Mouse (Mus musculus) liver, embryonic 13.5 days (tissue): ENCODE measurements around the gene Apbb1ip. TPM values are rescaled to one million over a fixed set of nuclear protein-coding genes. Genes with fewer than 3 reads are reported as not detected.

ENCODE experiments used
- ATAC-seq: fragments of 200-750 bp; cut with Nextera tagmentation; 2 replicates; pipeline ENCODE4 v1.8.0; 2017; ENCODE audit warnings: low read depth, mild to moderate bottlenecking, moderate number of reproducible peaks, moderate library complexity
- DNase-seq: peaks from one replicate; pipeline ENCODE4 v3.0.0; 2022
- H3K27ac ChIP-seq: fragments of 300-500 bp; sonication (generic); 2 replicates; pipeline ENCODE4 v1.5.1; 2015; ENCODE audit warnings: moderate library complexity, mild to moderate bottlenecking, inconsistent platforms
- H3K27me3 ChIP-seq: fragments of 300-500 bp; sonication (generic); 2 replicates; pipeline ENCODE4 v1.6.1; 2015; ENCODE audit warnings: mild to moderate bottlenecking, inconsistent platforms
- H3K36me3 ChIP-seq: fragments of 300-500 bp; sonication (generic); 2 replicates; pipeline ENCODE4 v1.6.1; 2015; ENCODE audit warnings: mild to moderate bottlenecking, inconsistent platforms
- H3K4me1 ChIP-seq: fragments of 300-500 bp; sonication (generic); replicated peaks from 2 replicates; pipeline ENCODE4 v1.6.1; 2015; ENCODE audit warnings: inconsistent platforms
- H3K4me2 ChIP-seq: fragments of 300-500 bp; sonication (generic); 2 replicates; pipeline ENCODE4 v1.6.1; 2015; ENCODE audit warnings: inconsistent platforms, mild to moderate bottlenecking, moderate library complexity
- H3K4me3 ChIP-seq: fragments of 300-500 bp; sonication (generic); replicated peaks from 2 replicates; pipeline ENCODE4 v1.5.1; 2015; ENCODE audit warnings: mild to moderate bottlenecking, inconsistent platforms
- H3K9ac ChIP-seq: fragments of 300-500 bp; sonication (generic); 2 replicates; pipeline ENCODE4 v1.6.1; 2015; ENCODE audit warnings: mild to moderate bottlenecking, inconsistent platforms
- H3K9me3 ChIP-seq: fragments of 300-500 bp; sonication (generic); replicated peaks from 2 replicates; pipeline ENCODE4 v1.6.1; 2016; ENCODE audit warnings: inconsistent platforms
- WGBS: fragments of 180-500 bp; shearing (Covaris S2); methylation state at CpG from one replicate; pipeline ENCODE4 v1.1.7; 2015; ENCODE audit not compliant: insufficient replicate concordance; 5-methylcytosine and 5-hydroxymethylcytosine counted together
- polyA plus RNA-seq: library from polyadenylated mRNA; unstranded; fragments of >200 nt; fragmentation: Nextera tagmentation; extraction: Ambion mirVana; gene quantifications from 2 replicates; pipeline ENCODE4 v1.2.1, GENCODE M21; 2015

Apbb1ip gene
- polyA plus RNA-seq, 1 experiment from 2014 or later: 17.2 TPM

DNA sequence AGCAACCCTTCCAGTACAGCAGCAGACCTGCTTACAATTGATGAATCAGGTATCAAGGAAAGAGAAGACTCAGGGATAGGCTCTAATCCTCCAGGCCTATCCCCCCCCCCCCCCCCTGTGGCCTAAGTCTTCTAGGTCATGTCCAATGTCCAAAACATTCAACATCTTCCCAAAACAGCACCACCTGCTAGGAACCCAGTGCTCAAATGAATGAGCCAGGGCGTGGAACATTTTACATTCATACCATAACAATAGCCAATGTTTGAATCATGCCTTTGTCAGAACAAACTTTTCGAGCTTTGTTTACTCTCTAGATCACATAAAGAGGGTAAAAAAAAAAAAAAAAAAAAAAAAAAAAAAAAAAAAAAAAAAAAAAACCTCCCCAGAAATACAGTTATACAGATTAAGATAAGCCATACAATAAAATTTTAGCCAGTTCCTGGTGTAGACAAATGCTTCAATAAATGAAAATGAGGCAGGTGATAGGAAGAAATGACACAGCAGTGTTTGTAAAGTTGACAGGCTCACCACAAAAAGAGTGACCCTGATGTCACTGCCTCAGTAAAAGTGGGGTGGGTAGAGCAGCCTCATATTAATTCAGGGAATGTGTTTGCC lies 20.3 kb upstream of the Apbb1ip start:
- Histone ChIP-seq H3K27ac (no peak overlapping the region), H3K4me1 (peaks cover 19% of the 10 kb centered on the region), H3K4me3 (no peak overlapping the region), H3K9ac (no peak overlapping the region), H3K36me3 (no peaks in the 10 kb centered on the region), H3K9me3 (no peaks in the 10 kb centered on the region), H3K27me3 (no peaks in the 10 kb centered on the region), H3K4me2 (no peak overlapping the region)
- DNase-seq: no peak
- ATAC-seq: no peak
- WGBS: 59% methylated on average over 2 of the region's 2 CpGs

DNA sequence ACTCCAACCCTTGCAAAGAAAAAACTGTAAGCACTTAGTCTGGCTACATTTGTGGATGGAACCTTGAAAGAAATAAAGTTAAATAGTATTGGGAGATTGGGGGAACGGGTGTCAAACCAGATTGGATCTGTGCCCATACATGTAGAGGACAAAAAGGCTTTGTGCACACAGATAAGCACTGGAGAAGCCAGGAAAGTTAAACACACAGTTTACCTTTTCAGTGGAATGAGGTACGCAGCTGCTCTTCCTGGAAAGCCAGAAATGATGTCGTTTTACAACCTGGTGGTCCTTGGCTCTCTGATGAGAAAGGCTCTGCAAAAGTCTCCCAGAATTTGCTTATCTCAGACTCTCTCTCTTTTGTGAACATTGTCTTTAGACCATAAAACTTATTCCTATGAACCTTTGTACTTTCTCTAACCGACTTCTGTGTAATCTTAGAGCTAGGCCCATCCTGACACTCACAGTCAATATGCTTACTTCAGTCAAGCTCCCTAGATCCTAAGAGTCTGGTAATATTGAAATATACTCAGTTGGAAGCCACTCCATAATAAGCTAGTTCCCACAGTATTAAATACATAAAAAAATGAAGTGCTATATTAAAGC lies 19.6 kb upstream of the Apbb1ip start:
- Histone ChIP-seq H3K4me2 (no peak overlapping the region), H3K9me3 (no peaks in the 10 kb centered on the region), H3K27me3 (no peaks in the 10 kb centered on the region), H3K4me1 (peaks cover 19% of the 10 kb centered on the region), H3K27ac (no peak overlapping the region), H3K36me3 (no peaks in the 10 kb centered on the region), H3K4me3 (no peak overlapping the region), H3K9ac (no peak overlapping the region)
- ATAC-seq (no peak), DNase-seq (no peak)
- whole genome bisulfite sequencing: 44% methylated on average over 4 of the region's 4 CpGs

DNA sequence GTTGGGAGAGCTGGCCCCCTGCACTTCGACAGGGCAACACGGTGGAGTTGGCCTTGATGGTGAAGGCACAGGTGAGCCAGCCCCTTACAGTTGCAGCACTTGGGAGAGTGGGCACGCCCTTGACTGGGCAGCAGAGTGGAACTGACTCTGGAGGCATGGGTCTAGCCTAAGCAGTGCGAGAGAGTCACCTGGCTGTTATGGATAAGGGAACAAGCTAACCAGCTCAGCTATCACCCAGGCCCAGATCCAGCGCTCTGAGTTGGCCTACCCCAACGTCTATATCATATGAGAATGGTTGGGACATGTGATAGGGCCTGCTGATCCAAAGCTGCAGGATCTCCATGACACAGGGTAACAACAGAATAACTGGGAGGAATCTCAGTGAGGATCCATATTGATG lies 18.3 kb upstream of the Apbb1ip start:
- Histone ChIP-seq H3K9ac (no peak overlapping the region), H3K36me3 (no peaks in the 10 kb centered on the region), H3K4me2 (no peak overlapping the region), H3K9me3 (no peaks in the 10 kb centered on the region), H3K27ac (no peak overlapping the region), H3K27me3 (no peaks in the 10 kb centered on the region), H3K4me1 (peaks cover 19% of the 10 kb centered on the region), H3K4me3 (no peak overlapping the region)
- DNase-seq (peak; percentile 41), ATAC-seq (peak; percentile 97)
- 46% methylated on average over 6 of the region's 6 CpGs for WGBS

DNA sequence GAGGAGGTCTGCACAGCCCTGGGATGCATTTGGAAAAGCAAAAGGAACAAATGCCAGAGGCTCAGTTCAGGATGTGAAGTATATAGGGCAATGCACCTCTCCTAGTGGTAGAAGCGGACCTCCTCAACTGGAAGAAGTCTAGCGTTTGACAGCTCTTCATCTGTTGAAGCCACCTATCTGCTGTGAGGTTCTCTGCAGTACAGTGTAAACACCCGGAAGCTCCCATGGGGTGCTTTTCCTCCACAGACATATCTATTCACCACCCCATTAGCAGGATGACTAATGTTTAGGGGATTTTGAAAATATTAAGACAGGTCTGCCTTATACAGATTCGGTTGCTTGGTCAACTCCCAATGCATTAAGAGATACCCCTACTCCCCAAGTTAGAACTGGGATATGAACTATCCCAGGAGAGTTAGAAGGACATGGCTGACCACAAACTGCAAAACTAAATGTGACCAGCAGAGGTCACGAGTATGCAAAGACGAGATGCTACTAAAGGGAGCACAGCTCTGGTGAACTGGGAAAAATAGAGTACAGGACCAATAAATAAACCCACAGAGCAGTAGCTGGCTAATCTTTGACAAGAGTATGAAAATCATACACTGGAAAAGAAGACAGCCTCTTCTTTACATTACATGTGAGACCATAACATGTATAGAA lies 15.5 kb upstream of the Apbb1ip start:
- peaks cover 24% of the 10 kb centered on the region for H3K4me1 ChIP-seq
- 0 out of 2 replicates have a peak overlapping the region, but pooled peaks have one; percentile 4 for H3K9ac ChIP-seq
- no peak for ATAC-seq
- H3K36me3 ChIP-seq: no peaks in the 10 kb centered on the region
- DNase-seq: no peak
- no peak overlapping the region for H3K4me3 ChIP-seq
- H3K27ac ChIP-seq: no peak overlapping the region
- no peaks in the 10 kb centered on the region for H3K9me3 ChIP-seq
- 27% methylated on average over 6 of the region's 6 CpGs for WGBS
- H3K4me2 ChIP-seq: no peak overlapping the region
- H3K27me3 ChIP-seq: no peaks in the 10 kb centered on the region

GRCm38 (mm10) chr2:22760452-22760851 lies 13.4 kb upstream of the Apbb1ip start:
- Histone ChIP-seq H3K27me3 (no peaks in the 10 kb centered on the region), H3K27ac (no peak overlapping the region), H3K36me3 (no peaks in the 10 kb centered on the region), H3K4me3 (no peak overlapping the region), H3K9ac (no peak overlapping the region), H3K4me1 (peaks cover 12% of the 10 kb centered on the region), H3K4me2 (no peak overlapping the region), H3K9me3 (no peaks in the 10 kb centered on the region)
- ATAC-seq (no peak), DNase-seq (no peak)
- 35% methylated on average over 2 of the region's 2 CpGs for WGBS

DNA sequence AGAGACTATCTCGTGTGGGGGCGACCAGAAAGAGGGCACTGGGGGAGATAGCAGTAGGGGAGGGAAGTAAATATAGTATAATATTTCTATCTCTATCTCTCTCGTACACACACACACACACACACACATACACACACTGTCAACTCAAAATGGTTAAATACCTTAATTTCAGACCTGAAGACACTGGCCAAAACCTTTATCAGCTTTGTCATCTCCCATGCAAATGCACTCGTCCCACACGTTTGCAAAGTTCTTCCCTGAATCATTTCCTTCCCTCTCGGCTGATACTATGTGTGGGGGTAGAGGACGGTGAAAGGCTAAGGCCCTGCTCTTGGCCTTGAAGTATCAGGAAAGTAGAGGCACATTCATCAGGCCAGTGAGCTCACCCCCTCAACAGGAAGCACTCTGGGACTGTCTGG lies 12.8 kb upstream of the Apbb1ip start:
- DNase-seq (no peak), ATAC-seq (no peak)
- WGBS: 17% methylated on average over 7 of the region's 7 CpGs
- Histone ChIP-seq H3K36me3 (no peaks in the 10 kb centered on the region), H3K27me3 (no peaks in the 10 kb centered on the region), H3K9me3 (no peaks in the 10 kb centered on the region), H3K9ac (no peak overlapping the region), H3K4me3 (no peak overlapping the region), H3K27ac (no peak overlapping the region), H3K4me1 (peaks cover 5% of the 10 kb centered on the region; the same call in 1 of the 2 replicates), H3K4me2 (no peak overlapping the region)

DNA sequence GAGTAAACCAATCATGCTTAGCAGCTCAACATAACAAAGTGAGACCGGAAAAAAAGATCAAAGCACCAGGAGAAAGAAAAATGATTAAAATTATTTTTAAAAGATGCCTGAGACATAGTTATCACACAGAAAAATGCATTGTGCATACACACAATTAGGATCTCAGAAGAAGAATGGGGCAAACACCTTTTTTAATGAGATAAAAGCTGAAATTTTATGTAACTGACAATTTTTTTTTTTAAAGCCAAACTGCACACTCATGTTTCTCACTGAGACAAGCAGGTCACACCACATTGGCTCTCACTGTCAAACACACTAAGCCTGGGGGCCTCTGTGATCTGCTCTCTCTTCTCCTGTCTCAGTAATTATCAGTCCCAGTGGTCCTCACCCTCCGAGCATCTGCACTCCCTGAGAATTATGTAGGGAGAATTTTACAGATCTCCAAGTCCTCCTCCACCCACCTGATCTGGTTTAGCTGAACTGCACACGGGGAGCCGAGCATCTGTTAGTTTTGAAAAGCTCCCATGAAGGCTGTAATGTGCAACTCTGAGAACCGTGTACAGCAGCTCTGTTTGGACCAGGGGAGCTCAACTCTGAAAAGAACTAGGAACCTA lies 9.0 kb upstream of the Apbb1ip start:
- H3K36me3 ChIP-seq: no peaks in the 10 kb centered on the region
- no peak for DNase-seq
- WGBS: 62% methylated on average over 5 of the region's 5 CpGs
- H3K4me3 ChIP-seq: no peak overlapping the region
- no peak for ATAC-seq
- H3K27ac ChIP-seq: no peak overlapping the region
- H3K4me1 ChIP-seq: peaks cover 5% of the 10 kb centered on the region; the same call in 1 of the 2 replicates
- H3K4me2 ChIP-seq: no peak overlapping the region
- no peaks in the 10 kb centered on the region for H3K9me3 ChIP-seq
- no peak overlapping the region for H3K9ac ChIP-seq
- H3K27me3 ChIP-seq: no peaks in the 10 kb centered on the region

DNA sequence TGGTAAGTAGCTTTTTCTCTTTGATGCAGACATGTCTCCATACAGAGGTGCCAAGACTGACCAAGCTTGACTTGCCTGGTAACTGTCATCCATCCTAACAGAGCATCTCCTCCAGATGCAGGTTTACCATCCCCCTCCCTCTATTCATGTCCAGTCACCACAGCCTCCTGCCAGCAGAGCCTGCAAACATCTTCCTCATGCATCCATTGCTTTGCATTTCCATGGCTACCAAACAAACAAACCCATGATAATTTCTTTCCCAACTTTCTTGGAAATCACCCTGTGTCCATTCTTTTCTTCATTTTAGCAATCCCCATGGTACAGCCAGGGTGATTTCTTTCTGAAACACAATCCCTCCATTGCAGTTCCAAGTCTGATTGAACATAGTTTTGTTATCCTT lies 2.6 kb upstream of the Apbb1ip start:
- peaks cover 29% of the 10 kb centered on the region for H3K4me1 ChIP-seq
- DNase-seq (no peak), ATAC-seq (no peak)
- no peaks in the 10 kb centered on the region for H3K27me3 ChIP-seq
- H3K36me3 ChIP-seq: no peaks in the 10 kb centered on the region
- no peak overlapping the region for H3K27ac ChIP-seq
- H3K4me3 ChIP-seq: no peak overlapping the region
- H3K4me2 ChIP-seq: no peak overlapping the region
- no peak overlapping the region for H3K9ac ChIP-seq
- no peaks in the 10 kb centered on the region for H3K9me3 ChIP-seq

DNA sequence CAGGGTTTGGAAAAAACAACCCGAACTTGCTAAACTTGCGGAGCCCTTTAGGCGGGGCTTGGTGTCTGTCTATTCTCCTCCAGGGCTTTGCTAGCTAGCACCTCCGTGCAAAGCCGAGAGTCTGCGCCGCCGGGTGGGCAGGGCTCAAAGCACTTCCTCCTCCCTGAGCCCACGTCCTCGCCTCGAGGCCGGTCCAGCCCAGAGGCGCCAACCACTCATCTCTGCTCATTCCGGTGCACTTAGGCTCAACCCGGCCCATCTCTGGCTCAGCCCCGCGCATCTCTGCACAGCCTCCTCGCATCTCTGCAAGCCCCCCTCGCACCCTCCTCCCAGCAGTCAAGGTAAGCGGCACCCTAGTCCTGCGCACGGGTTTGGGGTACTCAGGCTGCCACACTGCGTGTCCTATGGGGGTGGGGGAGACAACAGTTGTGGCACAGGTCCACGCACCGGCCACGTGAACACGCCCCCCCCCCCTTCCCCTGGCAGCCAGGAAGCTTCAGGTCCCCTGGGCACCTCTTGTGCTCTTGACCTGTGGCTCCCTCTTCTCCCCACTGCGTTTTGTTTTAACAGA lies 372 bp downstream of the Apbb1ip start:
- H3K4me1 ChIP-seq: peaks cover 52% of the 10 kb centered on the region
- peak; percentile 66 for DNase-seq
- peak; percentile 88 for ATAC-seq
- H3K9me3 ChIP-seq: no peaks in the 10 kb centered on the region
- under 1% methylated on average over 26 of the region's 28 CpGs for WGBS
- H3K27ac ChIP-seq: peak overlapping the region; percentile 79
- H3K36me3 ChIP-seq: no peaks in the 10 kb centered on the region
- H3K27me3 ChIP-seq: no peaks in the 10 kb centered on the region
- peak overlapping the region; percentile 70 for H3K4me3 ChIP-seq
- H3K4me2 ChIP-seq: peak overlapping the region; percentile 94
- peak overlapping the region; percentile 80 for H3K9ac ChIP-seq

- Histone ChIP-seq H3K9ac (peak overlapping the region; percentile 80), H3K4me1 (peaks cover 59% of the 10 kb centered on the region), H3K27ac (peak overlapping the region; percentile 79), H3K4me3 (peak overlapping the region; percentile 70), H3K4me2 (peak overlapping the region; percentile 94), H3K36me3 (no peaks in the 10 kb centered on the region), H3K27me3 (no peaks in the 10 kb centered on the region), H3K9me3 (no peaks in the 10 kb centered on the region)
- DNase-seq: peak; percentile 34
- ATAC-seq: peak; percentile 69
- 8% methylated on average over 8 of the region's 8 CpGs for WGBS
Observed at GRCm38 (mm10) chr2:22775213-22775612, 1.3 kb downstream of the Apbb1ip start.

GRCm38 (mm10) chr2:22775681-22776080 lies 1.8 kb downstream of the Apbb1ip start:
- Histone ChIP-seq H3K4me2 (peak overlapping the region; percentile 94), H3K9ac (peak overlapping the region; percentile 80), H3K27me3 (no peaks in the 10 kb centered on the region), H3K4me1 (peaks cover 60% of the 10 kb centered on the region), H3K27ac (peak overlapping the region; percentile 79; the same call in 1 of the 2 replicates), H3K36me3 (no peaks in the 10 kb centered on the region), H3K4me3 (peak overlapping the region; percentile 70), H3K9me3 (no peaks in the 10 kb centered on the region)
- no peak for ATAC-seq
- 52% methylated on average over 3 of the region's 3 CpGs for WGBS
- DNase-seq: no peak
